Mouse (Mus musculus) erythroblast, embryonic 14.5 days (primary cell): ENCODE data around the gene Gm11639.

ENCODE experiments used
- GATA1 ChIP-seq: IDR thresholded peaks from 2 replicates; pipeline ENCODE4 v1.6.1; 2012; ENCODE audit warnings: low read length, inconsistent platforms, mixed read lengths
- TAL1 ChIP-seq: IDR thresholded peaks from 3 replicates; pipeline ENCODE4 v1.6.1; 2012; ENCODE audit warnings: low read length, inconsistent platforms, mixed read lengths

- TF ChIP-seq GATA1 (no peak), TAL1 (no peak)
These were observed 7.7 kb downstream of the Gm11639 start for GRCm38 (mm10) chr11:104693235-104693634.
